In the genomic region with DNA sequence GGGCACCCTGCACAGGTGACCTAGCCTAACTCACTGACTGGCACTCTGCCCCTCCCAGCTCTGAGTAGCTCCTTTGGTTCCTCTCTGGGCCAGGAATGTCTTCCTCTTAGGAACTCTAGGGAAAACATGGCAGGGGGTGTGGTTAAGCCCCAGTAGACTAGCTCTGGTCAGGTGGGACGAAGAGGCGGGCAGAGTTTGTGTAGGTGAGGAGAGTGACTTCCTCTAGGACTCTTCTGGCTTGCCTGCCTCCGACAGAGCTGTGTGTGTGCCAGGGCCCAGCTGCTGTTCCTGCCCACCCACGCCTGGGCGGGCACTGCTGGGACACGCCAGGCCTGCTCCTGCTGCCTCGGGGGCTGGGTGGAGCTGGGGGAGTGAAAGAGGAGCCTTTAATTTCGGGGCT, we compare ENCODE assay signal across 8 mouse cellular contexts. TPM values are rescaled to one million over a fixed set of nuclear protein-coding genes. Genes with fewer than 3 reads are reported as not detected.
DNase-seq lines count a peak whose midpoint lies in the region; ATAC-seq and TF ChIP-seq lines count a peak whose summit lies in the region.

No protein-coding gene starts in this region.

- WGBS in hindbrain, embryonic 11.5 days: 34% methylated on average over 8 of the region's 8 CpGs
- WGBS in midbrain, embryonic 13.5 days: 58% methylated on average over 8 of the region's 8 CpGs
- 65% methylated on average over 7 of the region's 8 CpGs for WGBS in cerebellum, adult 2 months

- ATAC-seq in hindbrain, embryonic 11.5 days (ENCODE audit: low FRiP score): no peak
- no peak for ATAC-seq in midbrain, embryonic 13.5 days

- no peak for TF ChIP-seq POLR2A in cerebellum, adult 2 months (IDR thresholded peaks at IDR 0.05; ENCODE audit: borderline replicate concordance, insufficient read depth, low read length)

- DNase-seq in right cerebral cortex, adult 18-20 months: peak; percentile 78
- no peak for DNase-seq in right cerebral cortex, postnatal 14 days
- DNase-seq in hindbrain, embryonic 11.5 days (ENCODE audit: low spot score): no peak
- peak; percentile 63 to 74 for DNase-seq in left cerebral cortex, adult 18-20 months (ENCODE audit: low spot score in 2 of 2)
- DNase-seq in retina, embryonic 14.5 days (ENCODE audit: low spot score): no peak
- no peak for DNase-seq in spleen, postnatal 36 days (ENCODE audit: low spot score in 2 of 2)
- no peak for DNase-seq in cerebellum, adult 2 months

- no peaks in the 10 kb centered on the region for H3K27me3 ChIP-seq in hindbrain, embryonic 11.5 days (ENCODE audit: control insufficient read depth, insufficient read depth, low read length)
- no peaks in the 10 kb centered on the region; the same call in 1 of the 2 replicates for H3K27me3 ChIP-seq in midbrain, embryonic 13.5 days
- no peaks in the 10 kb centered on the region for H3K27me3 ChIP-seq in cerebellum, adult 2 months (ENCODE audit: control insufficient read depth, insufficient read depth, low read length)

- no peak overlapping the region for H3K9ac ChIP-seq in hindbrain, embryonic 11.5 days (ENCODE audit: low read depth, low read length)
- peak overlapping the region; percentile 89; the same call in 1 of the 2 replicates for H3K9ac ChIP-seq in midbrain, embryonic 13.5 days (replicated peaks)

- H3K36me3 ChIP-seq in hindbrain, embryonic 11.5 days (ENCODE audit: control insufficient read depth, insufficient read depth, low read length): 0 out of 2 replicates have a peak, but pooled peaks cover 2% of the 10 kb centered on the region
- H3K36me3 ChIP-seq in midbrain, embryonic 13.5 days: peaks cover 10% of the 10 kb centered on the region; the same call in 1 of the 2 replicates

- no peaks in the 10 kb centered on the region for H3K9me3 ChIP-seq in hindbrain, embryonic 11.5 days (ENCODE audit: control insufficient read depth, low read length)
- no peaks in the 10 kb centered on the region for H3K9me3 ChIP-seq in midbrain, embryonic 13.5 days

- no peak for TF ChIP-seq CTCF in cerebellum, adult 2 months (IDR thresholded peaks at IDR 0.05; ENCODE audit: borderline replicate concordance, insufficient read depth, low read depth, low read length)

- peak overlapping the region; percentile 47; the same call in 1 of the 2 replicates for H3K27ac ChIP-seq in hindbrain, embryonic 11.5 days (ENCODE audit: low read depth, low read length)
- H3K27ac ChIP-seq in midbrain, embryonic 13.5 days: peak overlapping the region; percentile 47
- no peak overlapping the region for H3K27ac ChIP-seq in cerebellum, adult 2 months (ENCODE audit: insufficient read depth, low read length)

- H3K4me1 ChIP-seq in hindbrain, embryonic 11.5 days (replicated peaks; ENCODE audit: control insufficient read depth, insufficient read depth, low read length): peaks cover 3% of the 10 kb centered on the region
- H3K4me1 ChIP-seq in midbrain, embryonic 13.5 days (replicated peaks): peaks cover 65% of the 10 kb centered on the region
- no peaks in the 10 kb centered on the region; the same call in 1 of the 2 replicates for H3K4me1 ChIP-seq in cerebellum, adult 2 months (ENCODE audit: control insufficient read depth, insufficient read depth, low read length)

- H3K4me2 ChIP-seq in hindbrain, embryonic 11.5 days (replicated peaks; ENCODE audit: low read depth, low read length): peak overlapping the region; percentile 70
- peak overlapping the region; percentile 76 for H3K4me2 ChIP-seq in midbrain, embryonic 13.5 days (replicated peaks)

- no peak overlapping the region for H3K4me3 ChIP-seq in hindbrain, embryonic 11.5 days (ENCODE audit: low read depth, low read length)
- H3K4me3 ChIP-seq in midbrain, embryonic 13.5 days (replicated peaks): peak overlapping the region; percentile 70
- no peak overlapping the region for H3K4me3 ChIP-seq in cerebellum, adult 2 months (replicated peaks; ENCODE audit: insufficient read depth, low read depth, low read length)

RNA-seq across cellular contexts. Expression of a gene that starts 5.1 kb away (rescaled TPM):
- polyA plus RNA-seq in hindbrain, embryonic 11.5 days (2014; fragmentation: Nextera tagmentation; extraction: Ambion mirVana): 35.5 and 37.8 TPM in 2 replicates
- total RNA-seq in left cerebral cortex, adult 18-20 months (2021): 10 to 100 TPM; 22.2 to 22.9 TPM
- 24.1 and 36.5 TPM in 2 replicates for polyA plus RNA-seq in midbrain, embryonic 13.5 days (2015; fragmentation: Nextera tagmentation; extraction: Ambion mirVana)
- polyA plus RNA-seq in cerebellum, adult 2 months (2012; rRNA removed): 4.6 and 5.3 TPM in 2 replicates

Comparison
In these comparisons a context has a peak if more than half of its experiments do, and no peak if none do; other contexts are left out.
1. DNase-seq: peak in right cerebral cortex, adult 18-20 months (single experiment) and left cerebral cortex, adult 18-20 months (2 of 2); none in right cerebral cortex, postnatal 14 days (single experiment), hindbrain, embryonic 11.5 days (single experiment), retina, embryonic 14.5 days (single experiment), spleen, postnatal 36 days (0 of 2) and cerebellum, adult 2 months (0 of 2).